Mouse (Mus musculus): Measurements from ENCODE around the gene Cpne4. TPM values are rescaled to one million over a fixed set of nuclear protein-coding genes. Genes with fewer than 3 reads are reported as not detected.

Gene Cpne4
- polyA plus RNA-seq, 1 experiment from 2014 or later = not detected

GRCm38 (mm10) chr9:105018186-105018585 lies 471.1 kb downstream of the Cpne4 start:
- Histone ChIP-seq H3K36me3 (replicated peaks; ENCODE audit: insufficient read depth, low read length) (no peaks in the 10 kb centered on the region), H3K4me3 (ENCODE audit: low read depth, low read length) (no peak overlapping the region), H3K9ac (replicated peaks) (no peak overlapping the region), H3K9me3 (ENCODE audit: low read length) (no peaks in the 10 kb centered on the region), H3K27me3 (ENCODE audit: insufficient read depth, low read length) (no peaks in the 10 kb centered on the region), H3K4me2 (ENCODE audit: low read depth, low read length) (no peak overlapping the region), H3K4me1 (ENCODE audit: insufficient read depth) (no peaks in the 10 kb centered on the region), H3K27ac (ENCODE audit: low read depth) (no peak overlapping the region)
- no peak for ATAC-seq
- TF ChIP-seq EP300 (IDR thresholded peaks at IDR 0.05; ENCODE audit: low read depth) (no peak), CTCF (IDR thresholded peaks at IDR 0.05; ENCODE audit: low read depth) (no peak)
- 74% methylated on average over 7 of the region's 7 CpGs for WGBS (ENCODE audit: insufficient replicate concordance)
- DNase-seq = no peak

DNA sequence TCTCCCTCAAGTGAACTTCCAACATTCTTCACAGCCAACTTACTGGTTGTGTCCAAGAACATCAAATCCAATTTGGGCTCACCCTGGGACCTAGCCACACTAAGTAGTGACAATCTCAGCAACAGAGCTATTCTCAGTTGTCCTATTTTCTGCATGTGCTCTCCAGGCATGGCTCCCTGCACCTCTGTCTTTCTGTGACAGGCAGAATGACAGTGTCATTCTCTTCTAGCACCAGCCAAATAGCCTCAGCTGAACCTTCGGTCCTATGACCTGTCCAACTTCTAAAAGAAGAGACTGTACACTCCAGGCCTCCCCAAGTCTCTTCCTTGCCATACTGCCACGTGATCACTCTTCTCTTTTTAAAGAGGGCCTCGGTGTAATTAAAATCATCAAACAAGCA lies 481.2 kb downstream of the Cpne4 start:
- Histone ChIP-seq H3K27me3 (ENCODE audit: insufficient read depth, low read length) (no peaks in the 10 kb centered on the region), H3K4me1 (ENCODE audit: insufficient read depth) (no peaks in the 10 kb centered on the region), H3K36me3 (replicated peaks; ENCODE audit: insufficient read depth, low read length) (no peaks in the 10 kb centered on the region), H3K4me3 (ENCODE audit: low read depth, low read length) (no peak overlapping the region), H3K9ac (replicated peaks) (no peak overlapping the region), H3K4me2 (ENCODE audit: low read depth, low read length) (no peak overlapping the region), H3K27ac (ENCODE audit: low read depth) (no peak overlapping the region), H3K9me3 (ENCODE audit: low read length) (no peaks in the 10 kb centered on the region)
- TF ChIP-seq EP300 (IDR thresholded peaks at IDR 0.05; ENCODE audit: low read depth) = no peak
- no peak for TF ChIP-seq CTCF (IDR thresholded peaks at IDR 0.05; ENCODE audit: low read depth)
- DNase-seq (no peak), ATAC-seq (no peak)
- 50% methylated on average over 3 of the region's 3 CpGs for WGBS (ENCODE audit: insufficient replicate concordance)

DNA sequence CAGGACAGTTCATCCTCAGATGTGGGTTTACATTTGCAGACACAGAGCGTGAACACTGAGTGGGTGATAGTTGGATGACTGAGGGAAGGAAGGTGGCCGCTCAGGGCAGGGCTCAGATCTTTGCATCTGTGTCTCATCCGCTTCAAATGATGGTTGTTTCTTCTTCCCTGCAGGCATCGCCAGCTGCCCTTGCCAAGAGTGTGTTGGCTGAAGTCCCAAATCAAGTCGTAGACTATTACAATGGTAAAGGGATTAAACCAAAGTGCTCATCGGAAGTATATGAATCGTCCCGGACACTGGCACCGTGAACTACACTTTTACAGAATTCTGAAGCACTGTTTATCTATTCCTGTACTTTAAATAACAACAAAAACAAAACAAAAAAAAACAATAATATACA lies 485.5 kb downstream of the Cpne4 start:
- DNase-seq (no peak), ATAC-seq (no peak)
- Histone ChIP-seq H3K4me1 (ENCODE audit: insufficient read depth) (no peaks in the 10 kb centered on the region), H3K4me3 (ENCODE audit: low read depth, low read length) (no peak overlapping the region), H3K27me3 (ENCODE audit: insufficient read depth, low read length) (no peaks in the 10 kb centered on the region), H3K9ac (replicated peaks) (no peak overlapping the region), H3K36me3 (replicated peaks; ENCODE audit: insufficient read depth, low read length) (no peaks in the 10 kb centered on the region), H3K4me2 (ENCODE audit: low read depth, low read length) (no peak overlapping the region), H3K9me3 (ENCODE audit: low read length) (no peaks in the 10 kb centered on the region), H3K27ac (ENCODE audit: low read depth) (no peak overlapping the region)
- WGBS (ENCODE audit: insufficient replicate concordance) = 76% methylated on average over 9 of the region's 9 CpGs
- TF ChIP-seq CTCF (IDR thresholded peaks at IDR 0.05; ENCODE audit: low read depth) (no peak), EP300 (IDR thresholded peaks at IDR 0.05; ENCODE audit: low read depth) (no peak)

DNA sequence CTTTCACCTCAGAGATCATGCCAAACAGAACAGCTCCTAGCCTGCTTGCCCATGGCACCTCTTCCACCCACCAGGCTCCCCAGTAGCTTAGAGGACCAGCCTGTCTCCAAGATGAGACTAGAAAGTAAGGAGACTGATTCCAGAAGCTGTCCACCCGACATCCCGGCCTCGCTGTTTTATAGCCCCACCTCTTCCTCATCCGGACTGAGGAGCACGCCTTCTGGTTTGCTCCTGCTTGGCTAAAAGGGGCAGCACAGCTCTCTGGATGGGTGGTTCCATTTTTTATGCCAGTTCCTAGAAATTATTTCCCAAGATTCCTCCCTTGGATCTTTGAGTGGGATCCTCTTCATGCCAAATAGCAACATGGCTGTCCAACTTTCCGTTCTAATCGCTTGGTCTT lies 486.6 kb downstream of the Cpne4 start:
- WGBS (ENCODE audit: insufficient replicate concordance) = 88% methylated on average over 7 of the region's 7 CpGs
- ATAC-seq = no peak
- TF ChIP-seq EP300 (IDR thresholded peaks at IDR 0.05; ENCODE audit: low read depth) (no peak), CTCF (IDR thresholded peaks at IDR 0.05; ENCODE audit: low read depth) (no peak)

GRCm38 (mm10) chr9:105037847-105038246 lies 490.8 kb downstream of the Cpne4 start:
- Histone ChIP-seq H3K27ac (ENCODE audit: low read depth) (no peak overlapping the region), H3K4me1 (ENCODE audit: insufficient read depth) (no peaks in the 10 kb centered on the region), H3K9me3 (ENCODE audit: low read length) (no peaks in the 10 kb centered on the region), H3K27me3 (ENCODE audit: insufficient read depth, low read length) (no peaks in the 10 kb centered on the region), H3K9ac (replicated peaks) (no peak overlapping the region), H3K4me2 (ENCODE audit: low read depth, low read length) (no peak overlapping the region), H3K36me3 (replicated peaks; ENCODE audit: insufficient read depth, low read length) (no peaks in the 10 kb centered on the region), H3K4me3 (ENCODE audit: low read depth, low read length) (no peak overlapping the region)
- DNase-seq (no peak), ATAC-seq (no peak)
- 54% methylated on average over 3 of the region's 3 CpGs for WGBS (ENCODE audit: insufficient replicate concordance)
- TF ChIP-seq EP300 (IDR thresholded peaks at IDR 0.05; ENCODE audit: low read depth) (no peak), CTCF (IDR thresholded peaks at IDR 0.05; ENCODE audit: low read depth) (no peak)

More for the DNA sequence above, 486.6 kb downstream of the Cpne4 start:
- Histone ChIP-seq H3K4me3 (ENCODE audit: low read depth, low read length) (no peak overlapping the region), H3K27me3 (ENCODE audit: insufficient read depth, low read length) (no peaks in the 10 kb centered on the region), H3K4me2 (ENCODE audit: low read depth, low read length) (no peak overlapping the region), H3K9ac (replicated peaks) (no peak overlapping the region), H3K4me1 (ENCODE audit: insufficient read depth) (no peaks in the 10 kb centered on the region), H3K9me3 (ENCODE audit: low read length) (no peaks in the 10 kb centered on the region), H3K27ac (ENCODE audit: low read depth) (no peak overlapping the region), H3K36me3 (replicated peaks; ENCODE audit: insufficient read depth, low read length) (no peaks in the 10 kb centered on the region)
- no peak for DNase-seq

GRCm38 (mm10) chr9:105046014-105046413 lies 498.9 kb downstream of the Cpne4 start:
- no peaks in the 10 kb centered on the region for H3K36me3 ChIP-seq (replicated peaks; ENCODE audit: insufficient read depth, low read length)
- DNase-seq = no peak
- no peaks in the 10 kb centered on the region for H3K4me1 ChIP-seq (ENCODE audit: insufficient read depth)
- H3K9ac ChIP-seq (replicated peaks) = no peak overlapping the region
- no peak overlapping the region for H3K4me3 ChIP-seq (ENCODE audit: low read depth, low read length)
- no peaks in the 10 kb centered on the region for H3K27me3 ChIP-seq (ENCODE audit: insufficient read depth, low read length)
- no peak overlapping the region for H3K4me2 ChIP-seq (ENCODE audit: low read depth, low read length)
- ATAC-seq = no peak
- no peak for TF ChIP-seq CTCF (IDR thresholded peaks at IDR 0.05; ENCODE audit: low read depth)
- no peak for TF ChIP-seq EP300 (IDR thresholded peaks at IDR 0.05; ENCODE audit: low read depth)
- H3K27ac ChIP-seq (ENCODE audit: low read depth) = no peak overlapping the region
- 68% methylated on average over 7 of the region's 7 CpGs for WGBS (ENCODE audit: insufficient replicate concordance)
- H3K9me3 ChIP-seq (ENCODE audit: low read length) = no peaks in the 10 kb centered on the region

GRCm38 (mm10) chr9:105048351-105048750 lies 501.3 kb downstream of the Cpne4 start:
- TF ChIP-seq CTCF (IDR thresholded peaks at IDR 0.05; ENCODE audit: low read depth) (no peak), EP300 (IDR thresholded peaks at IDR 0.05; ENCODE audit: low read depth) (no peak)
- no peaks in the 10 kb centered on the region for H3K27me3 ChIP-seq (ENCODE audit: insufficient read depth, low read length)
- no peak overlapping the region for H3K9ac ChIP-seq (replicated peaks)
- DNase-seq (no peak), ATAC-seq (no peak)
- H3K36me3 ChIP-seq (replicated peaks; ENCODE audit: insufficient read depth, low read length) = no peaks in the 10 kb centered on the region
- no peak overlapping the region for H3K4me3 ChIP-seq (ENCODE audit: low read depth, low read length)
- H3K4me1 ChIP-seq (ENCODE audit: insufficient read depth) = no peaks in the 10 kb centered on the region; the same call in 1 of the 2 replicates
- 60% methylated on average over 10 of the region's 10 CpGs for WGBS (ENCODE audit: insufficient replicate concordance)
- H3K4me2 ChIP-seq (ENCODE audit: low read depth, low read length) = no peak overlapping the region
- H3K27ac ChIP-seq (ENCODE audit: low read depth) = no peak overlapping the region
- no peaks in the 10 kb centered on the region for H3K9me3 ChIP-seq (ENCODE audit: low read length)
